Mouse (Mus musculus) lung, adult 2 months (tissue): ENCODE measurements around the gene Mrpl44.

Experiments used
- CTCF ChIP-seq: fragments of 200-500 bp; IDR thresholded peaks from 2 replicates; pipeline ENCODE4 v1.5.1; 2011; ENCODE audit warnings: mild to moderate bottlenecking, low read length, control low read depth; ENCODE audit not compliant: insufficient read depth
- POLR2A ChIP-seq: fragments of 200-500 bp; IDR thresholded peaks from 2 replicates; pipeline ENCODE4 v1.6.1; 2011; ENCODE audit warnings: low read depth, mild to moderate bottlenecking, control low read depth, low read length, borderline replicate concordance; ENCODE audit errors: extremely low read depth

GRCm38 (mm10) chr1:79809447-79809846 lies 33.6 kb downstream of the Mrpl44 start:
- TF ChIP-seq CTCF (no peak), POLR2A (no peak)
